In genomic region chr7:30562526-30563116, GRCm38 (mm10) we compare ENCODE assay signal across 8 mouse cellular contexts. TPM values are rescaled to one million over a fixed set of nuclear protein-coding genes. Genes with fewer than 3 reads are reported as not detected.
DNase-seq lines count a peak whose midpoint lies in the region; ATAC-seq and TF ChIP-seq lines count a peak whose summit lies in the region.

No protein-coding gene starts in this region.

- TF ChIP-seq POLR2A in bone marrow, adult 2 months (IDR thresholded peaks at IDR 0.05; ENCODE audit: borderline replicate concordance, control insufficient read depth, low read depth, low read length): no peak

- H3K4me2 ChIP-seq in limb, embryonic 13.5 days (replicated peaks): peak overlapping the region; percentile 82
- peak overlapping the region; percentile 79 for H3K4me2 ChIP-seq in neural tube, embryonic 15.5 days

- H3K4me3 ChIP-seq in bone marrow, adult 2 months (replicated peaks; ENCODE audit: control insufficient read depth, low read depth, low read length): peak overlapping the region; percentile 90
- H3K4me3 ChIP-seq in erythroblast, embryonic 14.5 days (replicated peaks): peak overlapping the region; percentile 94
- H3K4me3 ChIP-seq in limb, embryonic 13.5 days: peak overlapping the region; percentile 74
- peak overlapping the region; percentile 71 for H3K4me3 ChIP-seq in neural tube, embryonic 15.5 days (replicated peaks)

- no peak for TF ChIP-seq CTCF in bone marrow, adult 2 months (IDR thresholded peaks at IDR 0.05; ENCODE audit: control insufficient read depth, insufficient read depth, low read length)

- peak overlapping the region; percentile 17 for H3K27ac ChIP-seq in bone marrow, adult 2 months (ENCODE audit: control insufficient read depth, insufficient read depth, low read depth, low read length, poor library complexity)
- peak overlapping the region; percentile 73; the same call in 1 of the 2 replicates for H3K27ac ChIP-seq in limb, embryonic 13.5 days
- peak overlapping the region; percentile 81 for H3K27ac ChIP-seq in neural tube, embryonic 15.5 days (replicated peaks)

- WGBS in bone marrow, adult 2 months: under 1% methylated on average over 27 of the region's 27 CpGs
- WGBS in limb, embryonic 13.5 days: 1% methylated on average over 27 of the region's 27 CpGs
- 3% methylated on average over 27 of the region's 27 CpGs for WGBS in neural tube, embryonic 15.5 days

- no peaks in the 10 kb centered on the region for H3K9me3 ChIP-seq in erythroblast, embryonic 14.5 days (ENCODE audit: control insufficient read depth, low read length)
- no peaks in the 10 kb centered on the region for H3K9me3 ChIP-seq in limb, embryonic 13.5 days
- H3K9me3 ChIP-seq in neural tube, embryonic 15.5 days (replicated peaks): no peaks in the 10 kb centered on the region

- H3K27me3 ChIP-seq in erythroblast, embryonic 14.5 days (ENCODE audit: control insufficient read depth): no peaks in the 10 kb centered on the region
- H3K27me3 ChIP-seq in limb, embryonic 13.5 days: no peaks in the 10 kb centered on the region
- no peaks in the 10 kb centered on the region for H3K27me3 ChIP-seq in neural tube, embryonic 15.5 days (replicated peaks)

- H3K4me1 ChIP-seq in bone marrow, adult 2 months (ENCODE audit: control insufficient read depth, insufficient read depth, low read length): peaks cover 3% of the 10 kb centered on the region; the same call in 1 of the 2 replicates
- peaks cover 63% of the 10 kb centered on the region for H3K4me1 ChIP-seq in erythroblast, embryonic 14.5 days (ENCODE audit: control insufficient read depth)
- peaks cover 37% of the 10 kb centered on the region for H3K4me1 ChIP-seq in limb, embryonic 13.5 days
- H3K4me1 ChIP-seq in neural tube, embryonic 15.5 days: peaks cover 41% of the 10 kb centered on the region

- peaks cover 51% of the 10 kb centered on the region for H3K36me3 ChIP-seq in erythroblast, embryonic 14.5 days (ENCODE audit: control insufficient read depth)
- H3K36me3 ChIP-seq in limb, embryonic 13.5 days: peaks cover 28% of the 10 kb centered on the region
- peaks cover 22% of the 10 kb centered on the region for H3K36me3 ChIP-seq in neural tube, embryonic 15.5 days

- ATAC-seq in limb, embryonic 13.5 days (ENCODE audit: low FRiP score, low read depth): no peak; the same call in 1 of the 2 replicates
- peak; percentile 22; the same call in 1 of the 2 replicates for ATAC-seq in neural tube, embryonic 15.5 days (ENCODE audit: low FRiP score)

- intact Hi-C loops in left cerebral cortex, postnatal 25 days (cut with DNase I): loop anchor here (1.0 kb wide), 1 partner anchor 26 kb away; the partner anchor contains the start of gene Kmt2b
- intact Hi-C loops in left cerebral cortex, postnatal 4 days (cut with DNase I): no loop called here

- H3K9ac ChIP-seq in limb, embryonic 13.5 days: peak overlapping the region; percentile 81
- peak overlapping the region; percentile 59 for H3K9ac ChIP-seq in neural tube, embryonic 15.5 days (replicated peaks)

- peak; percentile 52 to 63 for DNase-seq in left cerebral cortex, postnatal 25 days (ENCODE audit: low spot score in 2 of 2)
- no peak for DNase-seq in left cerebral cortex, postnatal 4 days
- DNase-seq in cerebellum, postnatal 14 days: no peak
- no peak for DNase-seq in adrenal gland, postnatal 36 days

RNA-seq across cellular contexts. Expression of gene U2af1l4, which starts 0.5 kb away (rescaled TPM):
- total RNA-seq in left cerebral cortex, postnatal 25 days (2021): 10 to 100 TPM; 57.2 to 69.2 TPM
- total RNA-seq in left cerebral cortex, postnatal 4 days (2021): 10 to 100 TPM; 50.6 to 56.7 TPM
- polyA plus RNA-seq in bone marrow, adult 2 months (2011; ENCODE audit: insufficient read depth, insufficient read length, low replicate concordance, missing spikeins): 28.8 and 71.1 TPM in 2 replicates
- 5.6 and 7.7 TPM in 2 replicates for polyA plus RNA-seq in erythroblast, embryonic 14.5 days (2012)
- polyA plus RNA-seq in limb, embryonic 13.5 days (2015; fragmentation: Nextera tagmentation; extraction: Ambion mirVana): 81.3 and 91.1 TPM in 2 replicates
- polyA plus RNA-seq in neural tube, embryonic 15.5 days (2015; fragmentation: Nextera tagmentation; extraction: Ambion mirVana): 84.2 and 95.2 TPM in 2 replicates
- 10 to 100 TPM; 68.8 to 70.8 TPM for total RNA-seq in adrenal gland, postnatal 36 days (2021)

RNA-seq across cellular contexts. Expression of gene Gm49396, which starts 0.5 kb away (rescaled TPM):
- total RNA-seq in left cerebral cortex, postnatal 25 days (2021): 1 to 10 TPM; 5.7 TPM
- total RNA-seq in left cerebral cortex, postnatal 4 days (2021): 1 to 10 TPM; 5.9 to 6.3 TPM
- polyA plus RNA-seq in bone marrow, adult 2 months (2011; ENCODE audit: insufficient read depth, insufficient read length, low replicate concordance, missing spikeins): 7.6 and 11.0 TPM in 2 replicates
- 0.15 and 0.18 TPM in 2 replicates for polyA plus RNA-seq in erythroblast, embryonic 14.5 days (2012)
- polyA plus RNA-seq in limb, embryonic 13.5 days (2015; fragmentation: Nextera tagmentation; extraction: Ambion mirVana): 13.8 and 14.1 TPM in 2 replicates
- 14.6 and 14.8 TPM in 2 replicates for polyA plus RNA-seq in neural tube, embryonic 15.5 days (2015; fragmentation: Nextera tagmentation; extraction: Ambion mirVana)
- 1 to 10 TPM; 3.5 to 6.7 TPM for total RNA-seq in adrenal gland, postnatal 36 days (2021)

RNA-seq across cellular contexts. Expression of gene Psenen, which starts 0.8 kb away (rescaled TPM):
- total RNA-seq in left cerebral cortex, postnatal 25 days (2021): 10 to 100 TPM; 82.7 to 90.1 TPM
- total RNA-seq in left cerebral cortex, postnatal 4 days (2021): 10 to 100 TPM; 78.5 to 81.4 TPM
- 50.7 and 98.9 TPM in 2 replicates for polyA plus RNA-seq in bone marrow, adult 2 months (2011; ENCODE audit: insufficient read depth, insufficient read length, low replicate concordance, missing spikeins)
- polyA plus RNA-seq in erythroblast, embryonic 14.5 days (2012): 8.0 and 8.9 TPM in 2 replicates
- 134 and 141 TPM in 2 replicates for polyA plus RNA-seq in limb, embryonic 13.5 days (2015; fragmentation: Nextera tagmentation; extraction: Ambion mirVana)
- polyA plus RNA-seq in neural tube, embryonic 15.5 days (2015; fragmentation: Nextera tagmentation; extraction: Ambion mirVana): 136 and 139 TPM in 2 replicates
- total RNA-seq in adrenal gland, postnatal 36 days (2021): 100 to 1,000 TPM; 141 to 163 TPM

RNA-seq across cellular contexts. Expression of gene Igflr1, which starts 2.6 kb away (rescaled TPM):
- 1 to 10 TPM; 2.8 to 3.5 TPM for total RNA-seq in left cerebral cortex, postnatal 25 days (2021)
- total RNA-seq in left cerebral cortex, postnatal 4 days (2021): 1 to 10 TPM; 3.1 to 3.6 TPM
- polyA plus RNA-seq in bone marrow, adult 2 months (2011; ENCODE audit: insufficient read depth, insufficient read length, low replicate concordance, missing spikeins): 11.3 and 15.7 TPM in 2 replicates
- 0.61 and 1.5 TPM in 2 replicates for polyA plus RNA-seq in erythroblast, embryonic 14.5 days (2012)
- polyA plus RNA-seq in limb, embryonic 13.5 days (2015; fragmentation: Nextera tagmentation; extraction: Ambion mirVana): 3.2 and 4.9 TPM in 2 replicates
- polyA plus RNA-seq in neural tube, embryonic 15.5 days (2015; fragmentation: Nextera tagmentation; extraction: Ambion mirVana): 4.1 and 4.7 TPM in 2 replicates
- 1 to 10 TPM; 2.0 to 3.2 TPM for total RNA-seq in adrenal gland, postnatal 36 days (2021)

RNA-seq across cellular contexts. Expression of gene Lin37, which starts 3.0 kb away (rescaled TPM):
- total RNA-seq in left cerebral cortex, postnatal 25 days (2021): 10 to 100 TPM; 45.5 to 47.8 TPM
- total RNA-seq in left cerebral cortex, postnatal 4 days (2021): 10 to 100 TPM; 29.6 to 34.6 TPM
- polyA plus RNA-seq in bone marrow, adult 2 months (2011; ENCODE audit: insufficient read depth, insufficient read length, low replicate concordance, missing spikeins): 22.2 and 47.7 TPM in 2 replicates
- 14.5 and 17.0 TPM in 2 replicates for polyA plus RNA-seq in erythroblast, embryonic 14.5 days (2012)
- polyA plus RNA-seq in limb, embryonic 13.5 days (2015; fragmentation: Nextera tagmentation; extraction: Ambion mirVana): 44.2 and 48.3 TPM in 2 replicates
- 55.6 and 61.8 TPM in 2 replicates for polyA plus RNA-seq in neural tube, embryonic 15.5 days (2015; fragmentation: Nextera tagmentation; extraction: Ambion mirVana)
- total RNA-seq in adrenal gland, postnatal 36 days (2021): 10 to 100 TPM; 46.2 to 55.4 TPM

Comparison
In these comparisons a context has a peak if more than half of its experiments do, and no peak if none do; other contexts are left out.
1. DNase-seq: peak in left cerebral cortex, postnatal 25 days (2 of 2); none in left cerebral cortex, postnatal 4 days (single experiment), cerebellum, postnatal 14 days (0 of 2) and adrenal gland, postnatal 36 days (0 of 2).
2. H3K27ac ChIP-seq: peak in every context shown above with its lines; median percentile 81 in neural tube, embryonic 15.5 days; 73 in limb, embryonic 13.5 days; 17 in bone marrow, adult 2 months.
3. Peak in every context shown above with its lines, with median percentiles within 50 percentile points of each other: H3K4me3 ChIP-seq.